Mouse (Mus musculus) kidney, postnatal 0 days (tissue): ENCODE data around the gene Cfh. TPM values are rescaled to one million over a fixed set of nuclear protein-coding genes. Genes with fewer than 3 reads are reported as not detected.

ENCODE experiments used
- ATAC-seq: fragments of 200-750 bp; cut with Nextera tagmentation; replicated peaks from 2 replicates; pipeline ENCODE4 v1.8.0; 2017; ENCODE audit warnings: low read depth, moderate number of reproducible peaks, moderate TSS enrichment, moderate library complexity; ENCODE audit not compliant: low FRiP score
- DNase-seq: peaks from one replicate; pipeline ENCODE4 v3.0.0-alpha.2; 2016; ENCODE audit warnings: low spot score
- H3K27ac ChIP-seq: fragments of 300-500 bp; sonication (generic); 2 replicates; pipeline ENCODE4 v1.5.1; 2014; ENCODE audit warnings: mild to moderate bottlenecking
- H3K27me3 ChIP-seq: fragments of 300-500 bp; sonication (generic); 2 replicates; pipeline ENCODE4 v1.6.1; 2014; ENCODE audit warnings: low read length, mixed read lengths; ENCODE audit not compliant: insufficient read depth
- H3K36me3 ChIP-seq: fragments of 300-500 bp; sonication (generic); 2 replicates; pipeline ENCODE4 v1.6.1; 2014; ENCODE audit warnings: low read length, mixed read lengths; ENCODE audit not compliant: insufficient read depth
- H3K4me1 ChIP-seq: fragments of 300-500 bp; sonication (generic); replicated peaks from 2 replicates; pipeline ENCODE4 v1.6.1; 2014; ENCODE audit warnings: antibody characterized with exemption, low read length, mixed read lengths; ENCODE audit not compliant: insufficient read depth
- H3K4me2 ChIP-seq: fragments of 300-500 bp; sonication (generic); 2 replicates; pipeline ENCODE4 v1.6.1; 2014; ENCODE audit warnings: mild to moderate bottlenecking, low read length, moderate library complexity, mixed read lengths
- H3K4me3 ChIP-seq: fragments of 300-500 bp; sonication (generic); replicated peaks from 2 replicates; pipeline ENCODE4 v1.5.1; 2014; ENCODE audit warnings: low read depth, low read length
- H3K9ac ChIP-seq: fragments of 300-500 bp; sonication (generic); 2 replicates; pipeline ENCODE4 v1.6.1; 2014; ENCODE audit warnings: low read depth, low read length
- H3K9me3 ChIP-seq: fragments of 300-500 bp; sonication (generic); replicated peaks from 2 replicates; pipeline ENCODE4 v1.6.1; 2016; ENCODE audit warnings: low read length, inconsistent platforms, mixed read lengths
- CTCF ChIP-seq: IDR thresholded peaks from 2 replicates; pipeline ENCODE4 v1.5.1; 2016; ENCODE audit warnings: antibody characterized with exemption, low read depth, mild to moderate bottlenecking, moderate library complexity
- WGBS: fragments of 180-500 bp; shearing (Covaris S2); extraction: QIAGEN DNeasy Blood & Tissue Kit; methylation state at CpG from one replicate; pipeline ENCODE4 v1.1.7; 2014; 5-methylcytosine and 5-hydroxymethylcytosine counted together
- polyA plus RNA-seq: library from polyadenylated mRNA; unstranded; fragments of >200 nt; fragmentation: Nextera tagmentation; extraction: Ambion mirVana; gene quantifications from 2 replicates; pipeline ENCODE4 v1.2.1, GENCODE M21; 2015

Cfh gene
- polyA plus RNA-seq, 1 experiment from 2014 or later, result 205 TPM

DNA sequence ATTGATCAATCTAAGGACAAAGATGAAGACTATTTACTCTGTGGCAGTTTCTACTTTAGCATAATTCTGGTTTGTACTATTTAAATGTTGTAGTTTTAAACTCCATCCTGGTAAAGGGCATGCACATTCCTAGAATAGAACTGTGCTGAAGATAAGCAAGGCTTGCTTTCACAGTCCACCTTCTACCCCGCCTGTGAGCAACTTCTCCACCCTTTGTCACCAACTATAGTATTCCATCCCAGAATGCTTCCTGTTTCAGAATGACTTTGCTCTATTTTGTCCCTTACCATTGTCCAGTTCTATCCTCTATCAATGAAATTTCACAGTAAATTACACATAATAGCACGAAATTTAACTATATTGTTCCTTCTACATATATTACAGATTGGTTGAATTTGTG, 8.1 kb downstream of the Cfh start:
- no peak for DNase-seq
- Histone ChIP-seq H3K9me3 (no peaks in the 10 kb centered on the region), H3K4me1 (no peaks in the 10 kb centered on the region), H3K27ac (no peak overlapping the region), H3K4me3 (no peak overlapping the region), H3K27me3 (no peaks in the 10 kb centered on the region), H3K4me2 (no peak overlapping the region), H3K36me3 (no peaks in the 10 kb centered on the region), H3K9ac (no peak overlapping the region)
- WGBS, result 76% methylated on average over 2 of the region's 2 CpGs
- no peak for ATAC-seq
- TF ChIP-seq CTCF, result no peak

DNA sequence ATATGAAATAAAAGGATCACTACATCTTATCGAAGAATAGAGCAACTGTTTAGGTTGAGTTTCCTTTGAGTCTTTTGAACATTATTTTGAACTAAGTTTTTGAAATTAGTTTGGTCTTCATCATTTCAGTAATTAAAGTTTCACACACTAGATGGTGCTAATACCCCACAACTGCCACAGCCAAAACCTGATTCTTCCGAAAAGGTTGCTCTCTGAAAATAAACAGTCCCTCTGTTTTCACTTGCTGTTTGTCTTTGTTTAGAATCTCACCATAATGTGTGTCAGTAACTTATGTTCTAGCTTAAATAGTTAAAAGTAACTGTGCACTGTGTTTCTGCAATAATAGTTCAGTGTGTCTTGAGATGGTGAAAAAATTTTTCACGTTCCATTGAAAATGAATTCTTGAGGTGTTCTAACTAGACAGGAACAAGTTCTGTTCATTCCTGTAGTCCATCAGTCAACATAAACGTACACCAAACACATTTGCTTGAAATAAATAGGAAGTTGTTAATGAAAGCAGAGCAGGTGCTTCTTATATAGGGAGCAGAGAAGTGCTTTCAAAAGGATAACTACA, 11.9 kb downstream of the Cfh start:
- ATAC-seq (no peak), DNase-seq (peak; percentile 64)
- no peaks in the 10 kb centered on the region for H3K27me3 ChIP-seq
- no peaks in the 10 kb centered on the region for H3K36me3 ChIP-seq
- 30% methylated on average over 4 of the region's 4 CpGs for WGBS
- no peak overlapping the region for H3K27ac ChIP-seq
- no peak overlapping the region for H3K9ac ChIP-seq
- H3K9me3 ChIP-seq, result no peaks in the 10 kb centered on the region
- no peak overlapping the region; the same call in 1 of the 2 replicates for H3K4me2 ChIP-seq
- H3K4me3 ChIP-seq, result no peak overlapping the region
- H3K4me1 ChIP-seq, result no peaks in the 10 kb centered on the region
- peak; percentile 80 for TF ChIP-seq CTCF

- Histone ChIP-seq H3K36me3 (no peaks in the 10 kb centered on the region), H3K27me3 (no peaks in the 10 kb centered on the region), H3K4me2 (no peak overlapping the region), H3K27ac (no peak overlapping the region), H3K4me3 (no peak overlapping the region), H3K9me3 (no peaks in the 10 kb centered on the region), H3K4me1 (no peaks in the 10 kb centered on the region), H3K9ac (no peak overlapping the region)
- no peak for TF ChIP-seq CTCF
- DNase-seq (no peak), ATAC-seq (no peak)
- 93% methylated on average over 2 of the region's 3 CpGs for WGBS
These were observed 24.6 kb downstream of the Cfh start for GRCm38 (mm10) chr1:140158970-140159369.

DNA sequence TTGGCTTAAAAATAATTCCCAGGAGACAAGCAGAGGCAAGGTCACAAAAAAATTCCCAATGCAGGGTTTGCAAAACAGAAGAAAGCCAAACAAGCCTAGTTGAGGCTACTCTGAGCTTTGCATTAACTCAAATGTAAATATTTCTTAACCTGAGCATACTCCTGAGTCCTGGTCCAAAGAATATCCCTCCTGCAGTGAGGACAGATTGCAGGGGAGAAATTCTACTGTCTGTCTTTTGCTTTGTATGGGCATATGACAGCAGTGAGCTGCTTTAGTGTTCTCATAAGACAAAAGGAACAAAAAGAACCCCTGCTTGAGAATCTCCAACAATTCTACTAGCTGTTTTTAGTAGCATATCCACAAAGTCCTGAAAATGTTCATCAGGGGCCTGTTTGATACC, 114.1 kb downstream of the Cfh start:
- Histone ChIP-seq H3K27me3 (no peaks in the 10 kb centered on the region), H3K36me3 (no peaks in the 10 kb centered on the region), H3K9ac (no peak overlapping the region), H3K4me1 (no peaks in the 10 kb centered on the region), H3K4me2 (no peak overlapping the region), H3K9me3 (no peaks in the 10 kb centered on the region), H3K4me3 (no peak overlapping the region), H3K27ac (no peak overlapping the region)
- TF ChIP-seq CTCF, result no peak
- no peak for DNase-seq
- no peak for ATAC-seq

Other genes with a start within 250 kb of the Cfh start
- gene Kcnt2, start 62.4 kb upstream of the Cfh start, polyA plus RNA-seq, result 2.0 and 2.3 TPM in 2 replicates